Comparison of ENCODE assay signal across 22 mouse cellular contexts in the genomic region with DNA sequence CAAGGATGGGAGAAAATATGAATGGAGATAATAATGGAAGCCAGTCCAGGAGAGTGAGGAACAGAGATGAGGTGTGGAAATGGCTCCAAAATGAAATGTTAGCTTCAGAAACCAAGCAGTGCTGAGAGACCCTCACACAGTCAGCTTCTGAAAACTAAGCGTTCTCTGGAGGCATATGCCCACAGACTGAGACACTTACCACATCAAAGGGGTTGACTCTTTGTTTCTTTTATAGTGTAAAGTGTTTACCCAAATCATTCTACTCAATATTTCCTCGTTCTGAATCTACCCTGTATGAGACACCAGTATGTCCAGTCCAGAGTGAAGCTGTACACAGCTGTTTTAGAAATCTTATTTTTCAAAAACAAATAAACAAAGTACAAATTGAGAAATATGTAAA.
DNase-seq lines count a peak whose midpoint lies in the region; ATAC-seq and TF ChIP-seq lines count a peak whose summit lies in the region.
"Had no signal": no experiment of that assay in that cellular context is flagged by ENCODE, and none has a peak within 500 bp of the region (broad histone marks: within the 10 kb centered on the region; RNA-seq: fewer than 3 reads in every experiment).

No protein-coding gene starts in this region.

- H3K9me3 ChIP-seq in liver, embryonic 14.5 days (ENCODE audit: control insufficient read depth, low read length), result no peaks in the 10 kb centered on the region
- no peaks in the 10 kb centered on the region for H3K9me3 ChIP-seq in liver, embryonic 11.5 days (ENCODE audit: control insufficient read depth, low read length)
- no peaks in the 10 kb centered on the region; the same call in 1 of the 2 replicates for H3K9me3 ChIP-seq in midbrain, embryonic 11.5 days (ENCODE audit: control insufficient read depth, low read length)
- H3K9me3 ChIP-seq in midbrain, embryonic 16.5 days (replicated peaks; ENCODE audit: control insufficient read depth, low read length, poor library complexity, severe bottlenecking), result no peaks in the 10 kb centered on the region
- H3K9me3 ChIP-seq in embryonic facial prominence, embryonic 10.5 days, result no peaks in the 10 kb centered on the region
- H3K9me3 ChIP-seq: intestine, embryonic 15.5 days; limb, embryonic 15.5 days; midbrain, embryonic 13.5 days; neural tube, embryonic 13.5 days had no signal

- no peaks in the 10 kb centered on the region; a peak in 1 of 4 replicates for H3K4me1 ChIP-seq in liver, embryonic 14.5 days (replicated peaks; ENCODE audit: control insufficient read depth in 2 of 2, insufficient read depth in 2 of 2, low read length in 1 of 2)
- H3K4me1 ChIP-seq in liver, embryonic 11.5 days (replicated peaks; ENCODE audit: control insufficient read depth, insufficient read depth, low read length), result no peaks in the 10 kb centered on the region
- peaks cover 6% of the 10 kb centered on the region for H3K4me1 ChIP-seq in midbrain, embryonic 11.5 days (ENCODE audit: control insufficient read depth, insufficient read depth, low read length)
- H3K4me1 ChIP-seq in midbrain, embryonic 16.5 days (ENCODE audit: control insufficient read depth, insufficient read depth, low read length), result peaks cover 3% of the 10 kb centered on the region; the same call in 1 of the 2 replicates
- H3K4me1 ChIP-seq in embryonic facial prominence, embryonic 10.5 days, result peaks cover 9% of the 10 kb centered on the region
- H3K4me1 ChIP-seq: intestine, embryonic 15.5 days; limb, embryonic 15.5 days had no signal

- H3K4me3 ChIP-seq in liver, embryonic 14.5 days (ENCODE audit: insufficient read depth in 1 of 2, low read depth in 2 of 2, low read length in 2 of 2), result no peak overlapping the region
- no peak overlapping the region for H3K4me3 ChIP-seq in liver, embryonic 11.5 days (ENCODE audit: low read depth, low read length)
- no peak overlapping the region for H3K4me3 ChIP-seq in midbrain, embryonic 11.5 days (ENCODE audit: low read depth, low read length)
- H3K4me3 ChIP-seq in midbrain, embryonic 16.5 days (ENCODE audit: low read depth, low read length), result no peak overlapping the region
- H3K4me3 ChIP-seq in embryonic facial prominence, embryonic 10.5 days, result no peak overlapping the region
- H3K4me3 ChIP-seq: heart, adult 2 months; intestine, embryonic 15.5 days; left cerebral cortex, adult 2 months; limb, embryonic 15.5 days; midbrain, embryonic 13.5 days; neural tube, embryonic 13.5 days had no signal

- 56% methylated on average over 2 of the region's 2 CpGs for WGBS in liver, embryonic 14.5 days (ENCODE audit: insufficient replicate concordance)
- 63% methylated on average over 2 of the region's 2 CpGs for WGBS in liver, embryonic 11.5 days
- 43% methylated on average over 2 of the region's 2 CpGs for WGBS in midbrain, embryonic 11.5 days
- WGBS in midbrain, embryonic 16.5 days, result 32% methylated on average over 2 of the region's 2 CpGs
- 59% methylated on average over 2 of the region's 2 CpGs for WGBS in embryonic facial prominence, embryonic 10.5 days

- 0 out of 2 replicates have a peak, but pooled peaks have one; percentile 23 for ATAC-seq in liver, embryonic 14.5 days (ENCODE audit: insufficient read depth)
- ATAC-seq in liver, embryonic 11.5 days (replicated peaks; ENCODE audit: low FRiP score), result no peak
- ATAC-seq in midbrain, embryonic 11.5 days (ENCODE audit: low FRiP score), result no peak
- ATAC-seq in midbrain, embryonic 16.5 days, result no peak
- ATAC-seq: intestine, embryonic 15.5 days; midbrain, embryonic 13.5 days had no signal

- H3K9ac ChIP-seq in liver, embryonic 14.5 days (replicated peaks), result no peak overlapping the region
- no peak overlapping the region for H3K9ac ChIP-seq in liver, embryonic 11.5 days (ENCODE audit: low read depth, low read length)
- H3K9ac ChIP-seq in midbrain, embryonic 11.5 days (ENCODE audit: low read length), result no peak overlapping the region
- no peak overlapping the region for H3K9ac ChIP-seq in midbrain, embryonic 16.5 days (ENCODE audit: low read depth, low read length)
- H3K9ac ChIP-seq: hindbrain, embryonic 14.5 days; intestine, embryonic 15.5 days; limb, embryonic 15.5 days; midbrain, embryonic 13.5 days; neural tube, embryonic 13.5 days had no signal

- no peak for DNase-seq in liver, embryonic 14.5 days (ENCODE audit: low read depth in 3 of 3, low spot score in 3 of 3)
- no peak for DNase-seq in liver, embryonic 11.5 days (ENCODE audit: low spot score)
- no peak for DNase-seq in midbrain, embryonic 11.5 days (ENCODE audit: low spot score, missing footprints)
- no peak for DNase-seq in embryonic facial prominence, embryonic 10.5 days (ENCODE audit: low spot score)
- DNase-seq in cerebellum, postnatal 25 days, result no peak
- no peak for DNase-seq in adrenal gland, postnatal 25 days
- DNase-seq: adrenal gland, postnatal 36 days; cerebellum, adult 9-10 months; gastrocnemius, postnatal 36 days; heart, adult 2 months; kidney, postnatal 14 days; lung, postnatal 10 days; retina, postnatal 1 day; right cerebral cortex, postnatal 25 days; thymus, postnatal 14 days had no signal

- H3K36me3 ChIP-seq in liver, embryonic 14.5 days (replicated peaks; ENCODE audit: control insufficient read depth, insufficient read depth, low read depth), result no peaks in the 10 kb centered on the region
- H3K36me3 ChIP-seq in liver, embryonic 11.5 days (ENCODE audit: control insufficient read depth, insufficient read depth, low read length), result no peaks in the 10 kb centered on the region
- no peaks in the 10 kb centered on the region for H3K36me3 ChIP-seq in midbrain, embryonic 11.5 days (ENCODE audit: control insufficient read depth, insufficient read depth, low read length)
- H3K36me3 ChIP-seq in midbrain, embryonic 16.5 days (ENCODE audit: control insufficient read depth, insufficient read depth, low read length), result no peaks in the 10 kb centered on the region
- H3K36me3 ChIP-seq in embryonic facial prominence, embryonic 10.5 days (replicated peaks), result no peaks in the 10 kb centered on the region
- H3K36me3 ChIP-seq: intestine, embryonic 15.5 days; limb, embryonic 15.5 days; midbrain, embryonic 13.5 days; neural tube, embryonic 13.5 days had no signal

- no peak for TF ChIP-seq EP300 in liver, embryonic 14.5 days (IDR thresholded peaks at IDR 0.05; ENCODE audit: low read depth)

- H3K4me2 ChIP-seq in liver, embryonic 14.5 days (ENCODE audit: low read depth), result no peak overlapping the region
- no peak overlapping the region for H3K4me2 ChIP-seq in liver, embryonic 11.5 days
- H3K4me2 ChIP-seq in midbrain, embryonic 11.5 days, result no peak overlapping the region
- no peak overlapping the region for H3K4me2 ChIP-seq in midbrain, embryonic 16.5 days (ENCODE audit: low read length)
- H3K4me2 ChIP-seq: hindbrain, embryonic 14.5 days; intestine, embryonic 15.5 days; limb, embryonic 15.5 days; midbrain, embryonic 13.5 days; neural tube, embryonic 13.5 days had no signal

- no peak overlapping the region for H3K27ac ChIP-seq in liver, embryonic 14.5 days
- no peak overlapping the region for H3K27ac ChIP-seq in liver, embryonic 11.5 days (ENCODE audit: low read depth, low read length)
- peak overlapping the region; percentile 25; the same call in 1 of the 2 replicates for H3K27ac ChIP-seq in midbrain, embryonic 11.5 days (ENCODE audit: low read depth, low read length)
- no peak overlapping the region for H3K27ac ChIP-seq in midbrain, embryonic 16.5 days (ENCODE audit: low read length)
- peak overlapping the region; percentile 11; the same call in 1 of the 2 replicates for H3K27ac ChIP-seq in embryonic facial prominence, embryonic 10.5 days (replicated peaks)
- H3K27ac ChIP-seq: heart, adult 2 months; hindbrain, embryonic 14.5 days; intestine, embryonic 15.5 days; left cerebral cortex, adult 2 months; limb, embryonic 15.5 days; midbrain, embryonic 13.5 days had no signal

- no peak for TF ChIP-seq CTCF in liver, embryonic 14.5 days (IDR thresholded peaks at IDR 0.05; ENCODE audit: low read depth)

- H3K27me3 ChIP-seq in liver, embryonic 14.5 days (ENCODE audit: control insufficient read depth, insufficient read depth, low read length), result no peaks in the 10 kb centered on the region
- H3K27me3 ChIP-seq in liver, embryonic 11.5 days (replicated peaks; ENCODE audit: control insufficient read depth, insufficient read depth, low read length), result no peaks in the 10 kb centered on the region
- H3K27me3 ChIP-seq in midbrain, embryonic 11.5 days (ENCODE audit: control insufficient read depth, insufficient read depth, low read length), result no peaks in the 10 kb centered on the region
- H3K27me3 ChIP-seq in midbrain, embryonic 16.5 days (ENCODE audit: control insufficient read depth, insufficient read depth, low read depth, low read length), result no peaks in the 10 kb centered on the region
- H3K27me3 ChIP-seq in embryonic facial prominence, embryonic 10.5 days (replicated peaks; ENCODE audit: low read depth, poor library complexity, severe bottlenecking), result no peaks in the 10 kb centered on the region
- H3K27me3 ChIP-seq: intestine, embryonic 15.5 days; limb, embryonic 15.5 days; midbrain, embryonic 13.5 days; neural tube, embryonic 13.5 days had no signal

Comparison
In these comparisons a context has a peak if more than half of its experiments do, and no peak if none do; other contexts are left out.
1. H3K27ac ChIP-seq: peak in midbrain, embryonic 11.5 days (single experiment) and embryonic facial prominence, embryonic 10.5 days (single experiment); none in liver, embryonic 14.5 days (single experiment), liver, embryonic 11.5 days (single experiment) and midbrain, embryonic 16.5 days (single experiment).